In genomic region chr7:119748761-119749160, GRCm38 (mm10) we compare ENCODE assay signal across 26 mouse cellular contexts. TPM values are rescaled to one million over a fixed set of nuclear protein-coding genes. Genes with fewer than 3 reads are reported as not detected.
"Had no signal": no experiment of that assay in that cellular context is flagged by ENCODE, and none has a peak within 500 bp of the region (broad histone marks: within the 10 kb centered on the region; RNA-seq: fewer than 3 reads in every experiment).

No protein-coding gene starts in this region.

- H3K36me3 ChIP-seq: lung, embryonic 15.5 days; midbrain, embryonic 10.5 days; midbrain, embryonic 12.5 days; neural tube, embryonic 13.5 days; neural tube, embryonic 15.5 days had no signal

- H3K9ac ChIP-seq: lung, embryonic 15.5 days; midbrain, embryonic 12.5 days; neural tube, embryonic 13.5 days; neural tube, embryonic 15.5 days had no signal

- H3K9me3 ChIP-seq: lung, embryonic 15.5 days; midbrain, embryonic 10.5 days; midbrain, embryonic 12.5 days; neural tube, embryonic 13.5 days; neural tube, embryonic 15.5 days had no signal

- DNase-seq: lung, adult 2 months; lung, postnatal 14 days; lung, postnatal 36 days; midbrain, embryonic 14.5 days; retina, postnatal 1 day; right cerebral cortex, adult 18-20 months; right cerebral cortex, postnatal 25 days; right cerebral cortex, postnatal 4 days; spleen, adult 18-20 months; thymus, adult 18-20 months; thymus, postnatal 14 days; thymus, postnatal 36 days had no signal

- H3K4me3 ChIP-seq: lung, embryonic 15.5 days; midbrain, embryonic 10.5 days; midbrain, embryonic 12.5 days; myocyte; neural tube, embryonic 13.5 days; neural tube, embryonic 15.5 days had no signal

- H3K27me3 ChIP-seq: lung, embryonic 15.5 days; midbrain, embryonic 12.5 days; neural tube, embryonic 15.5 days had no signal

- H3K27ac ChIP-seq: lung, embryonic 15.5 days; midbrain, embryonic 10.5 days; midbrain, embryonic 12.5 days; neural tube, embryonic 13.5 days; neural tube, embryonic 15.5 days had no signal

- ATAC-seq: lung, postnatal 0 days; midbrain, embryonic 16.5 days had no signal

- H3K4me2 ChIP-seq: lung, embryonic 15.5 days; midbrain, embryonic 12.5 days; neural tube, embryonic 13.5 days; neural tube, embryonic 15.5 days had no signal

RNA-seq across cellular contexts. Expression of gene Acsm3, which starts 12.0 kb away (rescaled TPM):
- total RNA-seq: megakaryocyte, adult 5-6 weeks; megakaryocyte-erythroid progenitor cell, adult 5-6 weeks had no signal
- polyA plus RNA-seq: lung, postnatal 0 days; midbrain, embryonic 16.5 days; neural tube, embryonic 15.5 days had no signal

RNA-seq across cellular contexts. Expression of gene Acsm4, which starts 58.9 kb away (rescaled TPM):
- total RNA-seq: megakaryocyte, adult 5-6 weeks; megakaryocyte-erythroid progenitor cell, adult 5-6 weeks had no signal
- polyA plus RNA-seq: lung, adult 2 months; lung, postnatal 0 days; midbrain, embryonic 10.5 days; midbrain, embryonic 12.5 days; midbrain, embryonic 14.5 days; midbrain, embryonic 16.5 days; myocyte; neural tube, embryonic 11.5 days; neural tube, embryonic 13.5 days; neural tube, embryonic 15.5 days; small intestine, adult 2 months; stomach, embryonic 14.5 days; stomach, embryonic 16.5 days had no signal
